Mouse (Mus musculus) frontal cortex, postnatal 14 days (tissue): ENCODE data around the gene Fam19a1.

Experiments used
- DNase-seq, 2 experiments: peaks; one replicate each; pipeline ENCODE4 v3.0.0; 2022; ENCODE audit warnings: low spot score in 2 of 2

The Fam19a1 gene

GRCm38 (mm10) chr6:96677813-96678212, 564.9 kb downstream of the Fam19a1 start:
- DNase-seq: no peak
